Mouse (Mus musculus): ENCODE data around the gene Cd5. TPM values are rescaled to one million over a fixed set of nuclear protein-coding genes. Genes with fewer than 3 reads are reported as not detected.

The Cd5 gene
- polyA plus RNA-seq, 1 experiment from 2014 or later: 0.91 TPM

DNA sequence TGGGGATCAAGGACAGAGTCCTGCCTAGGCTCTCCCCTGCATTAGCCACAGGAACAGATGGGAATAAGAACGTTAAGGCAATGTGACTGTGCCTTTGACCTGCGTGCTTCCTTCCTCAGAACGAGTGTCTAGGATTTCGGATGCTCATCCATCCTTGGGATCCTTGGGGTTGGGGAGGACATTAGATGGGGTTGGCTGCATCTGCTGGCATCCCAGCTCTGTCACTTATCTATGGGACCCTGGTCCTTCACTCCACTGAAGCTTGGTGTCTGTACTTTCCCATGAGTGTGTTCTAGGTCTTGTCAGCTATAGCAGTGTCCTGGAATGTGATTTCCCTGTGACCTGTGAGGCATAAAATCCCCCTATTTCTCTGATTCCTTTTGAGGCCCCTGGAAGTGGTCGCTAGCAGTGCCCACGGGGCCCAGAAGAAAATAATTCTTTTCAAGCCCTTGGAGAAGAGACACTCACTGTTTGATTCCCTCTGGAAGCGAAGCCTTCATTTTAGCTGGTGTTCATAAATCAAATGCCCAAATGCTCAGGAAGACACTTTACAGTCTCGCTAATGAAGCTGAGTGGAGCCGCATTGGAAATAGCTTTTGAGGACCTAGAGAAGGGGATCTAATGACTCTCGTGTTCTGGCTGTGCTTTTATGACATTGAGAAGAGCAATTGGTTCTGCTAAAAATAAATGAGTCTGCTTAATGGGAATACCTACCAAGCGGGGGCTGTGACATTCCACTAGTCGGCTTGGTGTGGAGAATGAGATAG is 30.8 kb upstream of the Cd5 start:
- 65% methylated on average over 12 of the region's 12 CpGs for WGBS
- no peak overlapping the region for H3K9ac ChIP-seq
- H3K27me3 ChIP-seq: no peaks in the 10 kb centered on the region
- no peak overlapping the region for H3K4me2 ChIP-seq
- no peaks in the 10 kb centered on the region for H3K36me3 ChIP-seq
- no peaks in the 10 kb centered on the region for H3K4me1 ChIP-seq
- no peaks in the 10 kb centered on the region for H3K9me3 ChIP-seq
- H3K4me3 ChIP-seq: no peak overlapping the region
- ATAC-seq (ENCODE audit: borderline replicate concordance, extremely low read depth, low FRiP score, low TSS enrichment): no peak
- H3K27ac ChIP-seq: no peak overlapping the region

DNA sequence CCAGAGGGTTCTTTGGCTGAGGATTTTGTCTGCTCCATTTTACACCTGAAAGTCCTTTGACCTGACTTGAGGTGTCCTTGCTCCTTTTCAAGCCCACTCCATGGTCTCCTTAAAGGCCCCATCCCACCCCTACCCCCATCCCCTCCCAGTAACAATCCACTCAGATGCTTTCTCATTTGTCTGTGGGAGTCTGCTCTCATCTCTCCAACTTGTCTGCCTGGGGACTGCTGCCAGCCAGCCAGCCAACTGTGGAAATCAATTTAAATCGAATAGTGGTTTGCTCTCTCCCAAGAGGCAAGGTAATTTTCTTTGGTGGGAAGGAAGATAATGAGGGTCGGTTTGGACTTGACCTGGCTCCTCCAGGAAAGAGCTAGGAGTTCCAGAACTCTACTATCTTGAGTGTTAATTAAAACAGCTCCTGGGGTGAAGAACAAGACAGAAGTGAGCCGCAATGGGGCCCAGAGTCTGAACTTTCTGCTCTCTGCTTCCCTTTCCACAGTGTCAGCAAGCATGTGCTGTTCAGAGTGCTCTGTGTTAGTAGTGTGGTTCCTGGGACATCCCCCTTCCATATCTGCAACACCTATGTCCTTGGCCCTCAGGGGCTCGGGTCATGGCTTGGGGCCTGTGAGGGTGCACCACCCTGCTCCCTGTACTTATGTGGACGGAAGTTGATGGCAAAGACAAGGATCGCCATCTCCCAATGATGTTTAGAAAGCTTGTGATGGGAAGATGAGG is 30.1 kb upstream of the Cd5 start:
- H3K4me2 ChIP-seq: no peak overlapping the region
- no peak overlapping the region for H3K27ac ChIP-seq
- no peaks in the 10 kb centered on the region for H3K9me3 ChIP-seq
- no peaks in the 10 kb centered on the region for H3K27me3 ChIP-seq
- H3K9ac ChIP-seq: no peak overlapping the region
- no peaks in the 10 kb centered on the region for H3K36me3 ChIP-seq
- H3K4me1 ChIP-seq: no peaks in the 10 kb centered on the region
- no peak for ATAC-seq (ENCODE audit: borderline replicate concordance, extremely low read depth, low FRiP score, low TSS enrichment)
- 68% methylated on average over 6 of the region's 6 CpGs for WGBS
- no peak overlapping the region for H3K4me3 ChIP-seq

DNA sequence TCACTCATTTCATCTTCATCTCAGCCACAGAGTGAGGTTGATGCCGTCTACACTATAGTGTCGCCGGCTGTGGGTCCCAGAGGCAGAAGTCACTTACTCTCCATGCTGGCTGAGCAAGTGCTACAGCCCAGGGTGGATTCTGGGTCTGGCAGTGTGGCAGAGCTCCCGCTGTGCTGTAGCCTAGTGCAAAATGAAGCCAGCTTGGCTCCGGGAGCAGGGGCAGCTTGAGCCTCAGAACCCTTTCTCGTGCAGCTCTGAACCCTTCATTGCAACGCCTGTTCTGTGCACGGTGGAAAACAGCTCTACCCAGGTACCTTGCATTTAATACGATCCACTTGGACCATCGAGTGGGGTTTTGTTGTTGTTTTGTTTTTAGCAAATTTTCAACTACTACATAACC is 28.8 kb upstream of the Cd5 start:
- H3K4me3 ChIP-seq: no peak overlapping the region
- no peaks in the 10 kb centered on the region for H3K36me3 ChIP-seq
- no peak for ATAC-seq (ENCODE audit: borderline replicate concordance, extremely low read depth, low FRiP score, low TSS enrichment)
- no peaks in the 10 kb centered on the region for H3K9me3 ChIP-seq
- 86% methylated on average over 10 of the region's 10 CpGs for WGBS
- no peaks in the 10 kb centered on the region for H3K27me3 ChIP-seq
- no peak overlapping the region for H3K4me2 ChIP-seq
- H3K27ac ChIP-seq: no peak overlapping the region
- H3K4me1 ChIP-seq: no peaks in the 10 kb centered on the region
- H3K9ac ChIP-seq: no peak overlapping the region

GRCm38 (mm10) chr19:10763381-10764031 is 24.7 kb upstream of the Cd5 start:
- H3K4me3 ChIP-seq: no peak overlapping the region

DNA sequence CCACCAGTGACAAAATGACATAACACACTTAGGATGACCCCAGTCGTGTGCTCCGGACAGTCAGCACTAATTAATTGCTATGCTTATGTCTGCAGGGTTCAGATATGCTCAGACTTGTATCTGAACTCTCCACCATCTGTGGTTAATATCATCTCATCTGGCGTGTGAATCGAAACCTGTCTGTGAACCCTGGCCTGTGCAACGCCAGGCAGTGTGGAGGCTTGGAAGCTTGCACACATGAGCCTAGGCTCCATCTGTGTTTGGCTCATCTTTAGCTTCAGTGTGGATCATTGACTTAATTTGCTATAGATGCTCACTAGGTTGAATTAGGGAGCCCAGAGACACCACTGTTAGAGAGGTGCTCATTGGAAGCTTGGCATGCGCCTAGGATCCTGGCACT is 23.7 kb upstream of the Cd5 start:
- Histone ChIP-seq H3K4me2 (no peak overlapping the region), H3K36me3 (no peaks in the 10 kb centered on the region), H3K4me1 (peaks cover 19% of the 10 kb centered on the region; the same call in 1 of the 2 replicates), H3K9ac (no peak overlapping the region), H3K9me3 (no peaks in the 10 kb centered on the region), H3K27me3 (no peaks in the 10 kb centered on the region), H3K4me3 (no peak overlapping the region), H3K27ac (no peak overlapping the region)
- ATAC-seq (ENCODE audit: borderline replicate concordance, extremely low read depth, low FRiP score, low TSS enrichment): no peak
- WGBS: 64% methylated on average over 6 of the region's 6 CpGs

More at GRCm38 (mm10) chr19:10763381-10764031, 24.7 kb upstream of the Cd5 start:
- H3K27me3 ChIP-seq: no peaks in the 10 kb centered on the region
- H3K9ac ChIP-seq: no peak overlapping the region
- no peaks in the 10 kb centered on the region for H3K36me3 ChIP-seq
- H3K4me1 ChIP-seq: peaks cover 14% of the 10 kb centered on the region; the same call in 1 of the 2 replicates
- ATAC-seq (ENCODE audit: borderline replicate concordance, extremely low read depth, low FRiP score, low TSS enrichment): no peak
- WGBS: 65% methylated on average over 21 of the region's 21 CpGs
- H3K27ac ChIP-seq: no peak overlapping the region
- H3K9me3 ChIP-seq: no peaks in the 10 kb centered on the region
- no peak overlapping the region for H3K4me2 ChIP-seq

DNA sequence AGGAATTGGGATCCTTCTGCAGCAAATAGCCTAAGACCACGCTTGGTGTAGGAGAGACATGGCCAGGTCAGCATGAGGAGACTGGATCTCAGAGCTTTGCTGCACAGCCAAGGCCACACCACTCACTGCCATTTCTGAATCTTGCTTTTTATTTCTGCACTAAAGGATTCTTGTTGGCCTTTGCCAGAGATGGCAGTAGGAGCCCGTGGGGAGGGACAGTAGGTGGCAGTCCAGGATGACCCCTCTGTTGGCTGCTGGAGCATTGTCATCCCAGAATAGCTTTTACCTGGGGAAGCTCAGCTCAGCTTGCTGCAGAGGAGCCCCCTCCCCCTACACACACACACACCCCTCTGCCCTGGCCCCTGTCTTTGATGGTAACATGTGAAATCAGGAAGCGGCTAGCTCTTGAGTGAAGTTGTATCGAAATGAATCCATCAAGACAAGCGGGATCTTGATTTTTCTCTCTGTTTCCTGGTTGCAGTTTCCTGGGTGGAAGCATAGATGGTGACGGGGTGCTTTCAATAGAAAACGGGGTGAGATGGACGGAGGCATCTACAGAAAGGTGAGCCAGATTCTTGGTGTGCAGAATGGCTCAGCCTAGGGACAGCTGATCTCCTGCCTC is 23.1 kb upstream of the Cd5 start:
- WGBS: 74% methylated on average over 8 of the region's 8 CpGs
- Histone ChIP-seq H3K4me2 (no peak overlapping the region), H3K27me3 (no peaks in the 10 kb centered on the region), H3K4me1 (peaks cover 19% of the 10 kb centered on the region; the same call in 1 of the 2 replicates), H3K9me3 (no peaks in the 10 kb centered on the region), H3K9ac (no peak overlapping the region), H3K36me3 (no peaks in the 10 kb centered on the region), H3K27ac (no peak overlapping the region), H3K4me3 (no peak overlapping the region)
- no peak for ATAC-seq (ENCODE audit: borderline replicate concordance, extremely low read depth, low FRiP score, low TSS enrichment)

DNA sequence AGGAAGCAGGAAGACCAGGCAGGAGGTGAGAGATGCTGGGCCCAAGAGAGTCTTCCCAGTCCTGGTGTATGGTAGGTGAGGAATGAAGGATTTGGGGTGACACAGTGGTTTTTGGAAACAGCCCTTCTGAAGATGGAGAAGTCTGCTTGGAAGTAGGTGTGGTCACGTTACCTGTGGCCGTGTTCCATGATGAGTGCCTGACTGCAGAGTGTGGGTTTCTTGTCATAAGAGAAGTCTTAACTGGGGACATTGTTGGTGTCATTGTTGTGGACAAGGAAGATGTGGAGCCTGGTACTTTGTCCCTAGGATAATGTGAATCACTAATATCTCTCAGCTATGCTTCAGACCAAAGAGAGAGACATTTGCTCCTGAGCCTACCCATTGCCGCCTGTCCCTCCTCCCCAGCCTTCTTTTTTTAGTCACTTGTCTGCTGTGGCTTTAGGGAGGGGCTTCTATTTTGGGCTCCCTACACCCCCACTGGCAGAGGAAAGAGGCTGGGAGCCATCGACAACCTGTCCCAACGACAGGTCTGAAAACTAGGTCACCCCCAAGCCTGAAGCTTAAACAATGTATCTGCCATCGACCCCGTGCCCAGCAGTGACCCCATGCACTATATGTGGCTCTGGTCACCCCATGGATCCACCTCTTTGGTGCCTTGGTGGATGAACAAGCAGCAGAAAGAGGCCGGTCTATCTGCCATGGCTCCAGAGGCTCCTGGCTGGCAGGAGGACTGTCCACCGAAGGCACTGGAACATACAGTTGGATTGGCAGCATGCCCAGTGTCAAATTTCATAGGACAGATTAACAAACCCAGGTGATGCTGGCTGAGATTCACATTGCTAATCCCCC is 21.4 kb upstream of the Cd5 start:
- Histone ChIP-seq H3K27me3 (no peaks in the 10 kb centered on the region), H3K4me1 (peaks cover 19% of the 10 kb centered on the region; the same call in 1 of the 2 replicates), H3K9me3 (no peaks in the 10 kb centered on the region), H3K4me3 (no peak overlapping the region), H3K4me2 (no peak overlapping the region), H3K36me3 (no peaks in the 10 kb centered on the region), H3K9ac (no peak overlapping the region), H3K27ac (no peak overlapping the region)
- no peak for ATAC-seq (ENCODE audit: borderline replicate concordance, extremely low read depth, low FRiP score, low TSS enrichment)
- 69% methylated on average over 9 of the region's 9 CpGs for WGBS

GRCm38 (mm10) chr19:10759525-10759924 is 20.7 kb upstream of the Cd5 start:
- Histone ChIP-seq H3K36me3 (no peaks in the 10 kb centered on the region), H3K9me3 (no peaks in the 10 kb centered on the region), H3K27me3 (no peaks in the 10 kb centered on the region), H3K4me2 (no peak overlapping the region), H3K4me1 (peaks cover 19% of the 10 kb centered on the region; the same call in 1 of the 2 replicates), H3K4me3 (no peak overlapping the region), H3K9ac (no peak overlapping the region), H3K27ac (peak overlapping the region; percentile 46; the same call in 1 of the 2 replicates)
- ATAC-seq (ENCODE audit: borderline replicate concordance, extremely low read depth, low FRiP score, low TSS enrichment): no peak

- H3K27me3 ChIP-seq: no peaks in the 10 kb centered on the region
- WGBS: 29% methylated on average over 6 of the region's 6 CpGs
- H3K36me3 ChIP-seq: no peaks in the 10 kb centered on the region
- peak overlapping the region; percentile 46 for H3K27ac ChIP-seq
- ATAC-seq (ENCODE audit: borderline replicate concordance, extremely low read depth, low FRiP score, low TSS enrichment): peak; percentile 40; the same call in 1 of the 2 replicates
- no peak overlapping the region for H3K4me2 ChIP-seq
- H3K9ac ChIP-seq: no peak overlapping the region
- H3K4me1 ChIP-seq: peaks cover 19% of the 10 kb centered on the region; the same call in 1 of the 2 replicates
- H3K4me3 ChIP-seq: no peak overlapping the region
- H3K9me3 ChIP-seq: no peaks in the 10 kb centered on the region
Measured at GRCm38 (mm10) chr19:10758708-10759107, 19.9 kb upstream of the Cd5 start.

- Histone ChIP-seq H3K27me3 (no peaks in the 10 kb centered on the region), H3K9ac (no peak overlapping the region), H3K4me1 (peaks cover 19% of the 10 kb centered on the region; the same call in 1 of the 2 replicates), H3K36me3 (no peaks in the 10 kb centered on the region), H3K4me2 (no peak overlapping the region), H3K4me3 (no peak overlapping the region), H3K27ac (no peak overlapping the region), H3K9me3 (no peaks in the 10 kb centered on the region)
- ATAC-seq (ENCODE audit: borderline replicate concordance, extremely low read depth, low FRiP score, low TSS enrichment): no peak
- WGBS: 78% methylated on average over 2 of the region's 2 CpGs
Measured at GRCm38 (mm10) chr19:10757526-10757925, 18.7 kb upstream of the Cd5 start.

GRCm38 (mm10) chr19:10757125-10757524 is 18.3 kb upstream of the Cd5 start:
- no peak overlapping the region for H3K27ac ChIP-seq
- no peak for ATAC-seq (ENCODE audit: borderline replicate concordance, extremely low read depth, low FRiP score, low TSS enrichment)
- no peaks in the 10 kb centered on the region for H3K36me3 ChIP-seq
- H3K9me3 ChIP-seq: no peaks in the 10 kb centered on the region
- H3K27me3 ChIP-seq: no peaks in the 10 kb centered on the region
- no peak overlapping the region for H3K4me3 ChIP-seq
- H3K4me1 ChIP-seq: peaks cover 19% of the 10 kb centered on the region; the same call in 1 of the 2 replicates
- H3K9ac ChIP-seq: no peak overlapping the region
- H3K4me2 ChIP-seq: no peak overlapping the region

All from lung, embryonic 15.5 days (tissue).